Mouse (Mus musculus) gastrocnemius, adult 2 months (tissue): ENCODE measurements around the gene Cx3cl1. TPM values are rescaled to one million over a fixed set of nuclear protein-coding genes. Genes with fewer than 3 reads are reported as not detected.
A peak's percentile ranks its signal among the peaks of the same experiment; 100 is the strongest.

Experiments used
- DNase-seq: peaks from one replicate; pipeline ENCODE4 v3.0.0; 2022
- H3K27ac ChIP-seq: fragments of 200-600 bp; 2 replicates; pipeline ENCODE4 v1.8.1; 2022; ENCODE audit warnings: mild to moderate bottlenecking
- H3K4me3 ChIP-seq: fragments of 200-600 bp; 2 replicates; pipeline ENCODE4 v1.8.1; 2022; ENCODE audit warnings: mild to moderate bottlenecking, moderate library complexity
- CTCF ChIP-seq: fragments of 200-600 bp; IDR thresholded peaks from 2 replicates; pipeline ENCODE4 v1.8.1; 2022; ENCODE audit warnings: antibody characterized with exemption, mild to moderate bottlenecking, moderate library complexity
- intact Hi-C: fragments of 180-260 bp; cut with DNase I; formaldehyde crosslinking; loops from one replicate; pipeline ENCODE4 v1.15.1; 2025
- total RNA-seq, 2 experiments: library from RNA; stranded (reverse); gene quantifications; 2 replicates each; pipeline ENCODE4 v1.2.3; 2021

The Cx3cl1 gene
- total RNA-seq, 2 experiments from 2014 or later, result 0.36 to 1.0 TPM

DNA sequence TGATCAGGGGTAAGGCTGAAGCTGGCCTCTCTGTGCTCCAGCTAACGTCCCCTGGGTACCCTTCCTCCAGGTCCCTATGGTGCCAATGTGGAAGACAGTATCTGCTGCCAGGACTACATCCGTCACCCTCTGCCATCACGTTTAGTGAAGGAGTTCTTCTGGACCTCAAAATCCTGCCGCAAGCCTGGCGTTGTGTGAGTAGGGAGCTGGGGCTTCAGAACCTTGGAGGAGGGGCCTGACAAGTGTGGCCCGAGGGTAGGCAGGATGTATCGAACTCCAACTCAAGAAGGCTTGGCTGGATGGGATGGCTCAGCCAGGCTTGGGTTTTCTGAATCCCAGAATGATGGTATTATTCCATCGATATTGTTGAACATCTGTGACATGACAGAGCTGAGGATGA, 25.0 kb upstream of the Cx3cl1 start:
- intact Hi-C loops, result no loop called here
- Histone ChIP-seq H3K27ac (no peak overlapping the region), H3K4me3 (no peak overlapping the region)
- TF ChIP-seq CTCF, result no peak
- DNase-seq, result no peak

DNA sequence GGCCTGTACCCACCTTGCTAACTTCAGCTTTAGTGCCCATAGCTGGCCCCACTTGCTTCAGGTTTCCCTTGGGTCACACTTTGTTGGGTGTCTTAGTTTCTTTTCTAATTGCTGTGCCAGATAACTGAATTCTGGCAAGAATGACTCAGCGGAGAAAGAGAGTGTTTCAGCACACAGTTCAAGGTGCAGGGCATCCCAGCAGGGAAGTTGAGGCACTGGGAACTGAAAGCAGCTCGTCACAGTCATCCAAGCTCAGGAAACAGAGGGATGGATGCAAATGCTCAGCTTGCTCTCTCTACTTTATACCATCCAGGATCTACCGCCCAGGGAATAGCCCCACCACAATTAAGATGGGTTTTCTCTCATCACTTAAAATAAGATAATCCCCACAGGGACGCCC, 23.4 kb upstream of the Cx3cl1 start:
- TF ChIP-seq CTCF, result no peak
- intact Hi-C loops, result no loop called here
- DNase-seq, result no peak
- no peak overlapping the region for H3K27ac ChIP-seq
- no peak overlapping the region for H3K4me3 ChIP-seq

- Histone ChIP-seq H3K4me3 (no peak overlapping the region), H3K27ac (no peak overlapping the region)
- TF ChIP-seq CTCF, result no peak
- intact Hi-C loops, result no loop called here
- no peak for DNase-seq
Observed at GRCm38 (mm10) chr8:94749942-94750341, 21.9 kb upstream of the Cx3cl1 start.

DNA sequence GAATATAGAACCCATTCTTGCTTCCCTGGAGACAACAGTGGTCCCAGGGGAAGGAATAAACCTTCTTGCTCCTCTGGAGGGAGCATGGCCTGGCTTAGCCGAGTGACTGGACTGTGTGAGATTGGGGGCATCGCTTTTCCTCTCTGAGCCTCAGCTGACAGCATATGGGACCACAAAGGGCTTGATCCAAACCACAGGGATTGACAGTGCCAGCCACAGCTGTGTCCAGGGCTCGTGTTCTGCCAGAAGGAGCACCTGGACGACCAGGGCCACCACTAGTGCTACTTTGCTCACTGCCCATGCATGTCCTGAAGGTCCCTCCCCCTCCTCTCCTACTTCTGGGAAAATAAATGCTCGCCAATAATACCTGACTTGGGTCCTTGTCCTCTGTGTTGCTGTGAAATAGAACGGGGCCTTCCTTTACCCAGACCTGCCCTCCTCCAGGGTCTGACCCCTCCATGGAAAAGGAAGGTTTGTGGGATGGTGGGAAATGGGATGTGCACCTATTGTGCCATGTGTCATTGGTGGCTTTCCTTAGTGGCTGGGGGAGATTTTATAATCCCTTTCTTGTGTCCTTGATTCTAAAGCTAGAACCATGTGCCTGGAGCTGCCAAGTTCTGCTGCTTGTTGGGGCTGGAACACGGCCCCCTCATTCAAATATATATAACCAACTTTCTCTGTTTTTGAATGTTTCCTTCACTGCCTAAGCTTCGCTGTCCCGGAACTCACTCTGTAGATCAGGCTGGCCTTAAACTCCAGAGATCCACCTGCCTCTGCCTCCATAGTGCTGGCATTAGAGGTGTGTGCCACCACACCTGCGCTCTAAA, 20.6 kb upstream of the Cx3cl1 start:
- no peak for TF ChIP-seq CTCF
- intact Hi-C loops, result no loop called here
- Histone ChIP-seq H3K4me3 (no peak overlapping the region), H3K27ac (no peak overlapping the region)
- DNase-seq, result no peak

- DNase-seq, result no peak
- no peak overlapping the region for H3K4me3 ChIP-seq
- no peak overlapping the region for H3K27ac ChIP-seq
- intact Hi-C loops, result no loop called here
- no peak for TF ChIP-seq CTCF
Observed at GRCm38 (mm10) chr8:94754006-94754405, 17.8 kb upstream of the Cx3cl1 start.

DNA sequence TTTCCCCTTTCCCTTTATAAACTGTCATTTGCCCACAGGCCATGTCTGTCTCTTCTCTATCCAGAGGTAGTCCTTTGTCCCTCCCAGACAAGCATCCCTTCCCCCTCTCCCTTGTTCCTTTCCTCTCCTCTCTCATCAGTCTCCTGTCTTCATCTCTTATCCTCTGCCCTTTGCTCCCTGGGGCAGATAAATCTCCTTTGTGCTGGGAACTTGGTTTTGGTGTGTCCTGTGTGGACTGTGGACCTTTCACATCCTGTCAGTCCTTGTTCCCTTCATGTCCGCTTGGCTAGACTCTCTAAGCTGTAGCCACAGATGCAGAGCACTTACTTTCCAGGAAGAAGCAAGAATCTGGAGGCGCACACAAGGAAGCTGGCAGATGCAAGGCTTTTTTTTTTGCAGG, 17.3 kb upstream of the Cx3cl1 start:
- DNase-seq, result no peak
- no peak for TF ChIP-seq CTCF
- H3K27ac ChIP-seq, result no peak overlapping the region
- intact Hi-C loops, result no loop called here
- no peak overlapping the region for H3K4me3 ChIP-seq

GRCm38 (mm10) chr8:94767035-94767434, 4.8 kb upstream of the Cx3cl1 start:
- Histone ChIP-seq H3K27ac (no peak overlapping the region), H3K4me3 (no peak overlapping the region)
- TF ChIP-seq CTCF, result no peak
- no peak for DNase-seq
- intact Hi-C loops, result no loop called here

DNA sequence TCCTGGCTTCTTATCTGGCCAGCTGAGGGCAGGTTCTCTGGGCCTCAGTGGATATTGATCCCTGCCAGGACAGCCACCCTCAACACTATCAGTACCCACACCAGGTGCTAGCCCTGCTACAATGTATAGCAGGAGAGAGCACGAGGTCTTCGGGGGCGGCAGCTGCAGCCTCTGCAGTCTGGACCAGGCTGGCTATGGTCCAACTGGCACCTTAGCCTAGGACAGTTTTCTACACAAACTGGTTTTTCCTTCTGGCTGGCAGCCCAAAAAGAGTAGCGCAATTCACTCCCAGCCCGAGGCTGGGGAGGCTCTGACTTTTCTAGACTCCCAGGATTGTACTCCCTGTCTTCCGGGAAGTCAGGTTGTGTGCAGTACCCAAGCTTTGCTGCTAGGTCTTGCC, 864 bp upstream of the Cx3cl1 start:
- intact Hi-C loops, result no loop called here
- Histone ChIP-seq H3K27ac (no peak overlapping the region), H3K4me3 (no peak overlapping the region)
- no peak for TF ChIP-seq CTCF
- no peak for DNase-seq

- Histone ChIP-seq H3K27ac (no peak overlapping the region), H3K4me3 (peak overlapping the region; percentile 81)
- no peak for TF ChIP-seq CTCF
- intact Hi-C loops, result no loop called here
- no peak for DNase-seq
Observed at GRCm38 (mm10) chr8:94773048-94773447, 1.2 kb downstream of the Cx3cl1 start.

DNA sequence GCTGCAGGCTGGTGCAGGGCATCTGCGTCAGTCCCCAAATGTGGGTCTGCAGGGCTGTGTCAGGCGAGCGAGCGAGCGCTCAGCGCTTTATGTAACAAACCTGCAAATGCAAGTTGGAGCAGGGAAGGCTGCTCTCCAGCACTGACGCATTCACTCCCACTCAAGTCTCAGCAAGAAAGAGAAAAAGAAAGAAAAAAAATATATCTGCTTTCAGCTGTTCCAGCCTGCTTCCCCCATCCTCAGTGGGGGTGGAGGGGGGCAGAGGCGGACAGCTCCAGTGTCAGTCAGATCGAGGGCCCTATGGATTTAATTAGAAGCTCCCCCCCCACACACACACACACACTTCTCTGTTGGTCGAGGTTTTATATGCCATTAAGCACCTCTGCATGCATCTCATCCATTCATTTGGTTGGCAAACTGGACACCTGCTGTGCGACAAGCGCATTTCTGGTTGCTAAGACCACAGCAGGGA, 1.9 kb downstream of the Cx3cl1 start:
- no peak for TF ChIP-seq CTCF
- intact Hi-C loops, result no loop called here

DNA sequence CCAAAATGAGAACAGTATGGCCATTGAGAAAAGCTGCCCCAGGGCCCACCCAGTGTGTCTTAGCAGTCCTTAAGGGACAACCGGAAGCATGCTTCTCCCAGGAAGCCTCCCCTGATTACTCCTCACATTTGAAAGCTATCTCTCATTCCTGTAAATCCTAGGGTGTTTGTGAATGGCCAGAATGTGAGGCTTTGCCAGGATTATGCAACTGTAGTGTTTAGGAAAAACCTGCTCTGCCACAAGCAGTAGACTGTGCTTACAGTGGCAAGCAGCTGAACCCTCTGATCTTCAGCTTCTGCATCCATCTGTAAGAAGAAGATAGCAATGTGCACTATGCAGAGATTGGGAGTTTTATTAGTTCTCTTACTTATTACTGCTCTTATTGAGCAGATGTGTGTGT, 2.8 kb downstream of the Cx3cl1 start:
- DNase-seq, result no peak
- Histone ChIP-seq H3K27ac (no peak overlapping the region), H3K4me3 (no peak overlapping the region)
- intact Hi-C loops, result no loop called here
- TF ChIP-seq CTCF, result no peak

More for the DNA sequence above, 1.9 kb downstream of the Cx3cl1 start:
- Histone ChIP-seq H3K4me3 (no peak overlapping the region), H3K27ac (no peak overlapping the region)
- no peak for DNase-seq

- intact Hi-C loops, result no loop called here
- TF ChIP-seq CTCF, result no peak
Observed at GRCm38 (mm10) chr8:94776346-94776745, 4.5 kb downstream of the Cx3cl1 start.

DNA sequence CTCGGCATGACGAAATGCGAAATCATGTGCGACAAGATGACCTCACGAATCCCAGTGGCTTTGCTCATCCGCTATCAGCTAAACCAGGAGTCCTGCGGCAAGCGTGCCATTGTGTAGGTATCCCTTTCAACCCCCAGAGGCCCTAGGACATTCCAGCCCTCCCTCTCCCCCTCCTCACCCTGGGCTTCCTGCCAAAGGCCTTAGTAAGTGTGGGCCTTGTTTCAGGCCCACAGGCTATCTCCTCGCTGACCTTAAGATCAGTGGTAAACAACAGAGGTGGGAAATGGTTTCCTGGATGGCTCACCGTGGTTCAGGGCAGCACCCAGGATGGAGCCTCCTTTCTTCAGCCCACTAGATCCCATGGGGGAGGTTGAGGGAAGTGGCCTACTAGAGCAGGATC, 6.2 kb downstream of the Cx3cl1 start:
- TF ChIP-seq CTCF, result no peak
- no peak for DNase-seq
- intact Hi-C loops, result no loop called here
- Histone ChIP-seq H3K27ac (no peak overlapping the region), H3K4me3 (no peak overlapping the region)

More at GRCm38 (mm10) chr8:94776346-94776745, 4.5 kb downstream of the Cx3cl1 start:
- no peak for DNase-seq
- no peak overlapping the region for H3K27ac ChIP-seq
- no peak overlapping the region for H3K4me3 ChIP-seq

DNA sequence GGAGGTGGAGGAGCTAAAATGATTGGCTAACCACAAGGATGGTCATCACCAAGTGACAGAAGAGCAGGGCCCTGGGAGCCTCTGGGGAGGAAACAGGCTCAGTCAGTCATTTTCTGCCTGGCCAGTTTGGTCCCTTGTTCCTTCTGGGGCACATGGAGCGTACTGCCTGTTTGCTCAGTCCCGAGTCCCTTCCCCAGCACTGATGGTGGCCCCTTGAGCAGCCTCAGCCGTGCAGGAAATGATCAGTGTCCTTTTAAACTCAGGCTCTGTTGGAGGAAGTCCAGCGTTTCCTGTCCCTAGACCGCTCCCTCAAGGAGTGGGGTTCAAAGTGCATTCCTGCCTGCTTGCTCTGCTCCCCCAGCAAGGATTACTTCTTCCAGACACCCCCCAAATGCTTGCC, 6.7 kb downstream of the Cx3cl1 start:
- no peak for TF ChIP-seq CTCF
- DNase-seq, result no peak

More for the DNA sequence above, 6.7 kb downstream of the Cx3cl1 start:
- no peak overlapping the region for H3K4me3 ChIP-seq
- intact Hi-C loops, result no loop called here
- H3K27ac ChIP-seq, result no peak overlapping the region
